Mouse (Mus musculus) gastrocnemius, postnatal 14 days (tissue): ENCODE measurements around the gene Rab26. TPM values are rescaled to one million over a fixed set of nuclear protein-coding genes. Genes with fewer than 3 reads are reported as not detected.
A peak's percentile ranks its signal among the peaks of the same experiment; 100 is the strongest.

Experiments used
- DNase-seq: peaks from one replicate; pipeline ENCODE4 v3.0.0; 2021; ENCODE audit warnings: mixed read lengths
- intact Hi-C: fragments of 180-260 bp; cut with DNase I; formaldehyde crosslinking; loops from one replicate; pipeline ENCODE4 v1.15.1; 2025; ENCODE audit warnings: low total_unique reads
- total RNA-seq, 2 experiments: library from RNA; stranded (reverse); gene quantifications; 2 replicates each; pipeline ENCODE4 v1.2.3; 2021

Gene Rab26
- total RNA-seq, 2 experiments from 2014 or later, result 0.21 to 0.27 TPM

GRCm38 (mm10) chr17:24485090-24485860 is 48.7 kb downstream of the Rab26 start:
- intact Hi-C loops, result loop anchor here (5.0 kb wide), 1 partner anchor 42 kb away; the partner anchor contains the start of gene Traf7
- DNase-seq, result no peak

GRCm38 (mm10) chr17:24483495-24483894 is 50.5 kb downstream of the Rab26 start:
- DNase-seq, result no peak
- intact Hi-C loops, result loop anchor here (5.0 kb wide), 1 partner anchor 34 kb away; no protein-coding TSS in a partner anchor

GRCm38 (mm10) chr17:24481027-24481815 is 52.8 kb downstream of the Rab26 start:
- intact Hi-C loops, result loop anchor here (5.0 kb wide), 1 partner anchor 36 kb away; no protein-coding TSS in a partner anchor
- no peak for DNase-seq

GRCm38 (mm10) chr17:24480201-24480826 is 53.7 kb downstream of the Rab26 start:
- no peak for DNase-seq
- intact Hi-C loops, result loop anchor here (5.0 kb wide), 1 partner anchor 37 kb away; no protein-coding TSS in a partner anchor

GRCm38 (mm10) chr17:24479431-24479830 is 54.6 kb downstream of the Rab26 start:
- no peak for DNase-seq
- intact Hi-C loops, result no loop called here

GRCm38 (mm10) chr17:24478663-24479380 is 55.2 kb downstream of the Rab26 start, which contains the start of gene Mlst8:
TSS of gene Mlst8 (minus strand) at chr17:24479078.
- intact Hi-C loops, result no loop called here
- DNase-seq, result peak; percentile 99

- intact Hi-C loops, result no loop called here
Observed at GRCm38 (mm10) chr17:24477985-24478600, 55.9 kb downstream of the Rab26 start.

More at GRCm38 (mm10) chr17:24477985-24478600, 55.9 kb downstream of the Rab26 start:
- no peak for DNase-seq

Other genes starting within 250 kb of the Rab26 start
- under 1 TPM in 1 of 2 experiments, not detected in 1; 0.09 TPM for gene Abca17, start 183.1 kb downstream of the Rab26 start, total RNA-seq
- 1 to 10 TPM; 9.0 to 9.8 TPM for gene Abca3, start 182.3 kb downstream of the Rab26 start, total RNA-seq
- 10 to 100 TPM; 48.2 to 51.5 TPM for gene Rnps1, start 119.6 kb downstream of the Rab26 start, total RNA-seq
- gene Eci1, start 107.6 kb downstream of the Rab26 start, total RNA-seq, result 100 to 1,000 TPM; 133 to 200 TPM
- under 1 TPM; 0.76 to 0.89 TPM for gene Dnase1l2, start 91.1 kb downstream of the Rab26 start, total RNA-seq
- 10 to 100 TPM in 1 of 2 experiments, 1 to 10 TPM in 1; 8.5 to 10.2 TPM for gene E4f1, start 63.9 kb downstream of the Rab26 start, total RNA-seq
- gene Pgp, start 63.8 kb downstream of the Rab26 start, total RNA-seq, result 10 to 100 TPM; 44.6 TPM
- under 1 TPM in 1 of 2 experiments, not detected in 1; 0.31 TPM for gene Bricd5, start 60.3 kb downstream of the Rab26 start, total RNA-seq
- gene Mlst8, start 55.1 kb downstream of the Rab26 start, total RNA-seq, result 10 to 100 TPM; 10.7 to 11.6 TPM
- gene Caskin1, start 45.6 kb downstream of the Rab26 start, total RNA-seq, result under 1 TPM; 0.22 to 0.31 TPM
- gene Traf7, start 6.3 kb downstream of the Rab26 start, total RNA-seq, result 10 to 100 TPM; 31.9 to 33.4 TPM
- gene Pkd1, start 15.6 kb upstream of the Rab26 start, total RNA-seq, result 10 to 100 TPM; 32.0 to 36.1 TPM
- 10 to 100 TPM; 50.6 to 53.0 TPM for gene Tsc2, start 98.4 kb upstream of the Rab26 start, total RNA-seq
- gene Nthl1, start 98.5 kb upstream of the Rab26 start, total RNA-seq, result 1 to 10 TPM; 2.2 to 3.6 TPM
- 10 to 100 TPM; 36.2 to 46.3 TPM for gene Slc9a3r2, start 116.1 kb upstream of the Rab26 start, total RNA-seq
- gene Npw, start 124.2 kb upstream of the Rab26 start, total RNA-seq, result not detected
- gene Zfp598, start 135.5 kb upstream of the Rab26 start, total RNA-seq, result 10 to 100 TPM; 13.9 to 16.3 TPM
- not detected for gene Syngr3, start 155.7 kb upstream of the Rab26 start, total RNA-seq
- 10 to 100 TPM; 23.0 to 25.0 TPM for gene Gfer, start 161.9 kb upstream of the Rab26 start, total RNA-seq
- gene Noxo1, start 162.0 kb upstream of the Rab26 start, total RNA-seq, result under 1 TPM; 0.44 to 0.94 TPM
- 10 to 100 TPM; 16.3 to 19.6 TPM for gene Tbl3, start 173.4 kb upstream of the Rab26 start, total RNA-seq
- not detected for gene Rnf151, start 183.9 kb upstream of the Rab26 start, total RNA-seq
- gene Rps2, start 183.9 kb upstream of the Rab26 start, total RNA-seq, result 100 to 1,000 TPM; 643 to 719 TPM
- 100 to 1,000 TPM; 467 to 532 TPM for gene Ndufb10, start 190.3 kb upstream of the Rab26 start, total RNA-seq
- gene Rpl3l, start 193.6 kb upstream of the Rab26 start, total RNA-seq, result 100 to 1,000 TPM; 781 to 864 TPM
- 100 to 1,000 TPM; 143 to 165 TPM for gene Msrb1, start 202.4 kb upstream of the Rab26 start, total RNA-seq
- not detected for gene Hs3st6, start 218.8 kb upstream of the Rab26 start, total RNA-seq